Mouse (Mus musculus): ENCODE measurements around the gene Tgfbr2. TPM values are rescaled to one million over a fixed set of nuclear protein-coding genes. Genes with fewer than 3 reads are reported as not detected.

Tgfbr2 gene
- total and polyA plus RNA-seq, 3 experiments: not detected

GRCm38 (mm10) chr9:116122544-116122943, 52.6 kb downstream of the Tgfbr2 start:
- Histone ChIP-seq H3K9ac (ENCODE audit: control insufficient read depth, low read depth, low read length, poor library complexity, severe bottlenecking) (no peak overlapping the region), H3K36me3 (ENCODE audit: control insufficient read depth in 1 of 2, insufficient read depth in 2 of 2, low read length in 2 of 2) (no peaks in the 10 kb centered on the region), H3K9me3 (replicated peaks; ENCODE audit: insufficient read depth, low read length) (no peaks in the 10 kb centered on the region), H3K27ac (ENCODE audit: control insufficient read depth, low read depth, low read length) (no peak overlapping the region), H3K4me1 (ENCODE audit: control insufficient read depth in 1 of 2, insufficient read depth in 2 of 2, low read length in 2 of 2) (no peaks in the 10 kb centered on the region), H3K27me3 (ENCODE audit: control insufficient read depth in 1 of 2, insufficient read depth in 2 of 2, low read length in 2 of 2) (no peaks in the 10 kb centered on the region), H3K79me2 (ENCODE audit: control insufficient read depth, insufficient read depth, low read length, poor library complexity) (no peaks in the 10 kb centered on the region), H3K4me3 (ENCODE audit: control insufficient read depth in 1 of 2, insufficient read depth in 1 of 2, low read depth in 2 of 2, low read length in 2 of 2) (no peak overlapping the region)
- TF ChIP-seq EP300 (IDR thresholded peaks at IDR 0.05; ENCODE audit: low read depth in 1 of 2, low read length in 2 of 2) (no peak), SMC3 (IDR thresholded peaks at IDR 0.05; ENCODE audit: low read depth, low read length) (no peak), TAL1 (IDR thresholded peaks at IDR 0.05; ENCODE audit: low read length) (no peak), MAFK (IDR thresholded peaks at IDR 0.05; ENCODE audit: borderline replicate concordance, low read depth, low read length) (no peak), UBTF (IDR thresholded peaks at IDR 0.05; ENCODE audit: borderline replicate concordance, insufficient read depth, low read depth, low read length) (no peak), NELFE (IDR thresholded peaks at IDR 0.05; ENCODE audit: low read depth, low read length) (no peak), MAZ (IDR thresholded peaks at IDR 0.05; ENCODE audit: low read depth, low read length) (no peak), MXI1 (IDR thresholded peaks at IDR 0.05; ENCODE audit: low read depth, low read length) (no peak), POLR2A (IDR thresholded peaks at IDR 0.05; ENCODE audit: control insufficient read depth in 1 of 2, insufficient read depth in 1 of 2, low read depth in 1 of 2, low read length in 2 of 2, poor library complexity in 1 of 2) (no peak), MAX (IDR thresholded peaks at IDR 0.05; ENCODE audit: low read length) (no peak), CHD1 (IDR thresholded peaks at IDR 0.05; ENCODE audit: low read depth, low read length) (no peak)
- no peak for DNase-seq (ENCODE audit: low read depth, low spot score)

- no peaks in the 10 kb centered on the region for H3K9me3 ChIP-seq (replicated peaks; ENCODE audit: insufficient read depth, low read length)
- H3K79me2 ChIP-seq (ENCODE audit: control insufficient read depth, insufficient read depth, low read length, poor library complexity): no peaks in the 10 kb centered on the region
- no peaks in the 10 kb centered on the region for H3K27me3 ChIP-seq (ENCODE audit: control insufficient read depth in 1 of 2, insufficient read depth in 2 of 2, low read length in 2 of 2)
- H3K9ac ChIP-seq (ENCODE audit: control insufficient read depth, low read depth, low read length, poor library complexity, severe bottlenecking): no peak overlapping the region
- no peaks in the 10 kb centered on the region for H3K4me1 ChIP-seq (ENCODE audit: control insufficient read depth in 1 of 2, insufficient read depth in 2 of 2, low read length in 2 of 2)
- H3K27ac ChIP-seq (ENCODE audit: control insufficient read depth, low read depth, low read length): no peak overlapping the region
- no peak overlapping the region for H3K4me3 ChIP-seq (ENCODE audit: control insufficient read depth in 1 of 2, insufficient read depth in 1 of 2, low read depth in 2 of 2, low read length in 2 of 2)
- DNase-seq (ENCODE audit: low read depth, low spot score): no peak
- H3K36me3 ChIP-seq (ENCODE audit: control insufficient read depth in 1 of 2, insufficient read depth in 2 of 2, low read length in 2 of 2): no peaks in the 10 kb centered on the region
- TF ChIP-seq MAX (IDR thresholded peaks at IDR 0.05; ENCODE audit: low read length) (no peak), MYB (IDR thresholded peaks at IDR 0.05; ENCODE audit: low read depth, low read length) (no peak), ETS1 (IDR thresholded peaks at IDR 0.05; ENCODE audit: low read depth, low read length) (no peak), CHD1 (IDR thresholded peaks at IDR 0.05; ENCODE audit: low read depth, low read length) (no peak), ZKSCAN1 (IDR thresholded peaks at IDR 0.05; ENCODE audit: low read depth, low read length) (no peak), RCOR1 (IDR thresholded peaks at IDR 0.05; ENCODE audit: low read depth, low read length) (no peak), TAL1 (IDR thresholded peaks at IDR 0.05; ENCODE audit: low read length) (no peak), E2F4 (IDR thresholded peaks at IDR 0.05; ENCODE audit: borderline replicate concordance, low read depth, low read length) (no peak), KAT2A (conservative IDR thresholded peaks at IDR 0.05; ENCODE audit: low read depth, low read length) (no peak), USF2 (IDR thresholded peaks at IDR 0.05; ENCODE audit: borderline replicate concordance in 1 of 2, insufficient read depth in 1 of 2, low read depth in 1 of 2, low read length in 2 of 2) (no peak), MEF2A (IDR thresholded peaks at IDR 0.05; ENCODE audit: extremely low read depth, insufficient replicate concordance, low read depth, low read length, poor library complexity, severe bottlenecking) (no peak), SIN3A (IDR thresholded peaks at IDR 0.05; ENCODE audit: low read length) (no peak), BHLHE40 (IDR thresholded peaks at IDR 0.05; ENCODE audit: borderline replicate concordance, low read depth, low read length) (no peak), POLR2A (IDR thresholded peaks at IDR 0.05; ENCODE audit: control insufficient read depth in 1 of 2, insufficient read depth in 1 of 2, low read depth in 1 of 2, low read length in 2 of 2, poor library complexity in 1 of 2) (no peak), MXI1 (IDR thresholded peaks at IDR 0.05; ENCODE audit: low read depth, low read length) (no peak), UBTF (IDR thresholded peaks at IDR 0.05; ENCODE audit: borderline replicate concordance, insufficient read depth, low read depth, low read length) (no peak)
Measured at GRCm38 (mm10) chr9:116121472-116121871, 53.7 kb downstream of the Tgfbr2 start.
